Mouse (Mus musculus) ES-E14 (cell line): Measurements from ENCODE around the gene Gpbp1l1.

Experiments
- HCFC1 ChIP-seq: IDR thresholded peaks from 2 replicates; pipeline ENCODE4 v1.6.1; 2012; ENCODE audit warnings: low read length, inconsistent platforms, borderline replicate concordance; ENCODE audit not compliant: insufficient read depth
- ZNF384 ChIP-seq: IDR thresholded peaks from 2 replicates; pipeline ENCODE4 v1.6.1; 2012; ENCODE audit warnings: low read depth, low read length, inconsistent platforms

DNA sequence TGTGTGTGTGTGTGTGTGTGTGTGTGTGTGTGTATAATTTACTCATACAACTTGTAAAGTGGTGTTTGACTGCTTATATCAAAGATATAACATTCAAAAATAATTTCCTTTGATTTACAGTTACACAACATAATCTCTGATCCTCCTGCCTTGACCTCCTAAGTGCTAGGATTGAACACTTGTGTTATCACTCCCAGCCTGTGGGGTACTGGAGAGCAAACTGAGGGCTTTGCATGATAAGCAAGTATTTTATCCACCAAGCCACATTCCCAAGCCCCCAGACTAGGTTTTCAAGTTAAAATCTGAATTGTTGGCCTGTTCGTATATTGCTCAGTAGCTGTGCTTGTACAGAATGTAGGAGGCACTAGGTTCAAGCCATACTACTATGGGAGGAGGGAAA, 7.0 kb upstream of the Gpbp1l1 start:
- TF ChIP-seq HCFC1: no peak
- TF ChIP-seq ZNF384: no peak
